Mouse (Mus musculus): ENCODE results near the gene Megf6. TPM values are rescaled to one million over a fixed set of nuclear protein-coding genes. Genes with fewer than 3 reads are reported as not detected.

Gene Megf6
- polyA plus RNA-seq, 1 experiment from 2014 or later, result 12.7 TPM

DNA sequence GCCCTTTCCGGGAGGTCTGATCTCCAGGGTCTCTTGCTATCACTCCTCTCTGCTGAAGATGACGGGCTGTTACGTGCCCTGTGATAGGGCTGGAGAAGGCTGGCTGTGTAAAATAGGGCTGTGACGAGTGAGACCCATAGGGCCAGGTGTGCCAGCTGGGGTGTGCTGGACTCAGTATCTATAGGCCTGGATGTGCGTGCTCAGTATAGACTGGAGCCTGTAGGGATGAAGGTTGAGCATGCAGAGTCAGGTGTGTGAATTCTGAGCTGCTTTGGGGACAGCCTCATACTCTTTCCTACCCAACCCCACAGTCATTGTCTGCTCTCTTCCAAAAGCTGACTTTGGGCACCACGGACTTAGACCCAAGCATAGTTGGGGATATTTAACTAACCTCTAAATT is 27.4 kb downstream of the Megf6 start:
- no peak overlapping the region for H3K9ac ChIP-seq (ENCODE audit: low read depth, low read length)
- H3K4me3 ChIP-seq (ENCODE audit: low read length), result no peak overlapping the region
- no peaks in the 10 kb centered on the region for H3K27me3 ChIP-seq (ENCODE audit: control insufficient read depth, insufficient read depth, low read length)
- peaks cover 7% of the 10 kb centered on the region for H3K9me3 ChIP-seq (ENCODE audit: control insufficient read depth, low read length)
- 69% methylated on average over 6 of the region's 6 CpGs for WGBS
- H3K4me1 ChIP-seq (ENCODE audit: control insufficient read depth, insufficient read depth, low read length), result peaks cover 6% of the 10 kb centered on the region
- no peaks in the 10 kb centered on the region for H3K36me3 ChIP-seq (ENCODE audit: control insufficient read depth, insufficient read depth, low read length)
- H3K4me2 ChIP-seq (replicated peaks; ENCODE audit: low read depth, low read length), result no peak overlapping the region
- no peak for ATAC-seq (ENCODE audit: low FRiP score, low TSS enrichment)
- no peak overlapping the region for H3K27ac ChIP-seq (ENCODE audit: low read depth, low read length)

DNA sequence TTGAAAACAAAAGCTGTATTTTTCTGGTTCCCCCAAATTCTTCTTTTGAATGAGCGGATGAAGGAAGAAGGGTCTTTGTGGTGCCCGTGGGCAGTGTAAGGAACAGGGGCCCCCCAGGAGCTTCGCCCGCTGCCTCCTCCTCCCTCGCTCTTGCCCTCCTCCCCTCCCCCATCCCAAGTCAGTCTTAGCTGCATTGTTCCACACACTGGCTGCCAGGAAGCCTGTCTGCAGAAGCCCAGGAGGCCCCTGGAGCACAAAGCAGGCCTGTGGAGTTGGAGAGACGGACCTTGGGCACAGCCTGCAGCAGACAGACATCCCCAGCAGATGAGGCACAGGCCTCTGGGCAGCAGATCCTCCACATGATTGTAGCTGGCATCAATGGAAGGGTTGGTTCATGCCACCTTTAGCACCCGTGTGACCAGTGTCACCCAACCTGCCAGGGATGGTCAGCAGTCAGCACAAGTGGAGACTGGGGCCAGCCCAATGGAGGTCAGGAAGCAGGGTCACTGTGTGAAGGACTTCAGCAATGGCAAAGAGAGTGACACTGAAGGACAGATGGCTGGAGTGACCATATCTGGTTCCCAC is 27.9 kb downstream of the Megf6 start:
- Histone ChIP-seq H3K27me3 (ENCODE audit: control insufficient read depth, insufficient read depth, low read length) (no peaks in the 10 kb centered on the region), H3K4me2 (replicated peaks; ENCODE audit: low read depth, low read length) (no peak overlapping the region), H3K9me3 (ENCODE audit: control insufficient read depth, low read length) (peaks cover 7% of the 10 kb centered on the region), H3K9ac (ENCODE audit: low read depth, low read length) (no peak overlapping the region), H3K36me3 (ENCODE audit: control insufficient read depth, insufficient read depth, low read length) (no peaks in the 10 kb centered on the region), H3K4me1 (ENCODE audit: control insufficient read depth, insufficient read depth, low read length) (peaks cover 6% of the 10 kb centered on the region), H3K4me3 (ENCODE audit: low read length) (no peak overlapping the region), H3K27ac (ENCODE audit: low read depth, low read length) (no peak overlapping the region)
- 70% methylated on average over 7 of the region's 7 CpGs for WGBS
- no peak for ATAC-seq (ENCODE audit: low FRiP score, low TSS enrichment)

DNA sequence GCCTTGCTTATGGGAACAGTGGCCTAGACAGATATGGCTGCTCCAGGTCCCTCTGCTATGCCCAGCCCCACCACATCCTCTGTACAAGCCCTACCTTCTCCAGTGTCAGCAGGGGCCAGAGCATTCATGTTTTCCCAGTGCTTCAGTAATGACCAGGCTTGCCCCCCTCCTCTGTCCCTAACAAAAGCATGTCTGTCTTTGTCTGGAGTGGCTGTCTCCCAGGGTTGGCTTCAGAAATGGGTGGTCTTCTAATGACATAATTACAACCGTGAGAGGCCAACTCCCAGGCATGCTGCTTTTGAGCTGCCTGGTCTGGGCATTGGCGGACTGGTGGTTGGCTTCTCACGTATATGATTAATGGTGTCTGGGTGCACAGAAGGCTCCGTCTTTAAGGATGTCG is 31.0 kb downstream of the Megf6 start:
- H3K4me2 ChIP-seq (replicated peaks; ENCODE audit: low read depth, low read length), result no peak overlapping the region
- H3K36me3 ChIP-seq (ENCODE audit: control insufficient read depth, insufficient read depth, low read length), result no peaks in the 10 kb centered on the region
- ATAC-seq (ENCODE audit: low FRiP score, low TSS enrichment), result no peak
- no peak overlapping the region for H3K4me3 ChIP-seq (ENCODE audit: low read length)
- no peak overlapping the region for H3K27ac ChIP-seq (ENCODE audit: low read depth, low read length)
- peaks cover 6% of the 10 kb centered on the region for H3K4me1 ChIP-seq (ENCODE audit: control insufficient read depth, insufficient read depth, low read length)
- H3K9me3 ChIP-seq (ENCODE audit: control insufficient read depth, low read length), result no peaks in the 10 kb centered on the region
- WGBS, result 62% methylated on average over 5 of the region's 5 CpGs
- no peak overlapping the region for H3K9ac ChIP-seq (ENCODE audit: low read depth, low read length)
- no peaks in the 10 kb centered on the region for H3K27me3 ChIP-seq (ENCODE audit: control insufficient read depth, insufficient read depth, low read length)

DNA sequence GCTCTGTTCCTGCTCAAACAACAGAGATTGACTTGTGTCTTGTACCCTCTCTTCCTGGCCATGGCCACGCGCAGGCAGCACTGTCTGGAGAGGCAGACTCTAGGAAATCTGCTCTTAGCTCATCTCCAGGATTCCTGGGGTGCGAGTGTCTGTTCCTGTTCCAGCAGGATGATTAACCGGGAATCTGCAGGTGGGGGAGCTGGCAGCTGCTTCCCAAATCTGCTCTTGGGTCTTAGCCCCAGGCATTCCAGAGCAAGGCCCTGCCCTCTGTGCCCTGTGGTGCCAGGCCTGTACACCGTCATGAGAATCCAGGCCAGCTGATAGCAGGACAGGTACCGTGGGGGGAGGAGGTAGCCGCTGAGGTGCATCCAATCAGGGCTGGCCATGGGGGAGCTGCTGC is 34.0 kb downstream of the Megf6 start:
- H3K36me3 ChIP-seq (ENCODE audit: control insufficient read depth, insufficient read depth, low read length), result no peaks in the 10 kb centered on the region
- no peak overlapping the region for H3K9ac ChIP-seq (ENCODE audit: low read depth, low read length)
- no peaks in the 10 kb centered on the region for H3K9me3 ChIP-seq (ENCODE audit: control insufficient read depth, low read length)
- H3K27me3 ChIP-seq (ENCODE audit: control insufficient read depth, insufficient read depth, low read length), result no peaks in the 10 kb centered on the region
- 74% methylated on average over 7 of the region's 7 CpGs for WGBS
- H3K4me2 ChIP-seq (replicated peaks; ENCODE audit: low read depth, low read length), result no peak overlapping the region
- ATAC-seq (ENCODE audit: low FRiP score, low TSS enrichment), result no peak
- H3K4me3 ChIP-seq (ENCODE audit: low read length), result no peak overlapping the region
- no peak overlapping the region for H3K27ac ChIP-seq (ENCODE audit: low read depth, low read length)
- 0 out of 2 replicates have a peak, but pooled peaks cover 3% of the 10 kb centered on the region for H3K4me1 ChIP-seq (ENCODE audit: control insufficient read depth, insufficient read depth, low read length)

DNA sequence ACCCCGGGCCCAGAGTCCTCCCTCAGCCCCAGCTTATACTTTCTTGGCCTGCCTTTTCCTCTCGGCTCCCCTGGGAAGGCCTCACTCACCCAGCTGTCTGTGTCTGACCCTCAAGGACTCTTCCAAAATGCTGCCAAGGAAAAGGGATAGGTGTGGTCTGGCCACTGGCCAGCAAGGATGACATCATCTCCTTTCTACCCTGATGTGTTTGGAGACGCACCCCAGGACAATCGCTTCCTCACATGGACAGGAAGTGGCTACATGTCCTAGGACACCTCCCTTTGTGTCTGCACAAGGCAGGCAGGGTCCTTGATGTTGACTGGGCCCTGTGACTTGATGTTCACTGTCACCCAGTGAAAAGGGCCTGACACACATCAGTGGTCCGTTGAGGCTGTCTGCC is 34.9 kb downstream of the Megf6 start:
- H3K9ac ChIP-seq (ENCODE audit: low read depth, low read length), result no peak overlapping the region

DNA sequence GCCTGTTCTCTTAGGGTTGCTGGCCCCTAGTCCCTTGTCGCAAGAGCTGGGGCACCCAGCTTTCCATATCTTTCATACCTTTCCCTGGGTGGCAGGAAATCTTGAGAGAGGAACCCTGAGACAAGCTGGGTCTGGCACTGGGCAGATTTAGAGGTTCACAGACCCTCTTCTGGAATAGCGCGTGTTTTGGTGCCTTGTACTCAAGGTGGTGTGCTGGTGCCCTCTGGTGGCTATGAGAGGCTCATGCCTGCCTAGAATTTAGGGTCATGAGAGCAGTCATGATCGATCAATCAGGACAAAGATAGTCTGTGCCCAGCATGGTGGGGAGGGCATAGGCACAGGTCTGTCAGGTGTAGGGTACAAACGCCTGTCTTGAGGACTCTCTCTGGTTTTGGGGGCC is 36.7 kb downstream of the Megf6 start:
- Histone ChIP-seq H3K27ac (ENCODE audit: low read depth, low read length) (no peak overlapping the region), H3K9me3 (ENCODE audit: control insufficient read depth, low read length) (no peaks in the 10 kb centered on the region), H3K36me3 (ENCODE audit: control insufficient read depth, insufficient read depth, low read length) (no peaks in the 10 kb centered on the region), H3K27me3 (ENCODE audit: control insufficient read depth, insufficient read depth, low read length) (no peaks in the 10 kb centered on the region), H3K9ac (ENCODE audit: low read depth, low read length) (no peak overlapping the region), H3K4me2 (replicated peaks; ENCODE audit: low read depth, low read length) (no peak overlapping the region), H3K4me1 (ENCODE audit: control insufficient read depth, insufficient read depth, low read length) (peaks cover 6% of the 10 kb centered on the region; the same call in 1 of the 2 replicates), H3K4me3 (ENCODE audit: low read length) (no peak overlapping the region)
- 0 out of 2 replicates have a peak, but pooled peaks have one; percentile 39 for ATAC-seq (ENCODE audit: low FRiP score, low TSS enrichment)
- 16% methylated on average over 5 of the region's 5 CpGs for WGBS

More for the DNA sequence above, 34.9 kb downstream of the Megf6 start:
- Histone ChIP-seq H3K4me3 (ENCODE audit: low read length) (no peak overlapping the region), H3K27ac (ENCODE audit: low read depth, low read length) (no peak overlapping the region), H3K4me2 (replicated peaks; ENCODE audit: low read depth, low read length) (no peak overlapping the region), H3K4me1 (ENCODE audit: control insufficient read depth, insufficient read depth, low read length) (peaks cover 6% of the 10 kb centered on the region; the same call in 1 of the 2 replicates), H3K9me3 (ENCODE audit: control insufficient read depth, low read length) (no peaks in the 10 kb centered on the region), H3K36me3 (ENCODE audit: control insufficient read depth, insufficient read depth, low read length) (no peaks in the 10 kb centered on the region), H3K27me3 (ENCODE audit: control insufficient read depth, insufficient read depth, low read length) (no peaks in the 10 kb centered on the region)
- no peak for ATAC-seq (ENCODE audit: low FRiP score, low TSS enrichment)
- WGBS, result 75% methylated on average over 5 of the region's 5 CpGs

DNA sequence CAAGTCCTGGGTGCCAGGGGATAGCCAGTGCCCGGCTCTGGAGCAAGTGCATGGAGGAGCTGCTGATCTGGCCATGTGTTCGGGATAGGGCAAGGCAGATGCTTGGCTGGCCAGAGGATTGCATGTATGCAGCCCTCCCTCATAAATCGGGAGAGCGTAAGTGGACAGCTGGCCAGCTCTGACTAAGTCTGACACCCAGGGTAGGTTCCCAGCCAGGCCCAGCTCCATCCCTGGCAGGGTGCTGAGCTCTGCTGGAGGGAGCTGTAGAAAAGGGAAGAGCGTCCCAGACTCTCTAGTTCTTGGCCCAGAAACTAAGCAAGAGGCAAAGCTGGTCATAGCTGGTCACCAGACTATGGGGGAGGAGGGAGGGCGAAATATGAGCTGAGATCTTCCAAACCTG is 38.5 kb downstream of the Megf6 start:
- Histone ChIP-seq H3K4me1 (ENCODE audit: control insufficient read depth, insufficient read depth, low read length) (peaks cover 6% of the 10 kb centered on the region; the same call in 1 of the 2 replicates), H3K27me3 (ENCODE audit: control insufficient read depth, insufficient read depth, low read length) (no peaks in the 10 kb centered on the region), H3K9me3 (ENCODE audit: control insufficient read depth, low read length) (no peaks in the 10 kb centered on the region), H3K4me3 (ENCODE audit: low read length) (no peak overlapping the region), H3K4me2 (replicated peaks; ENCODE audit: low read depth, low read length) (no peak overlapping the region), H3K9ac (ENCODE audit: low read depth, low read length) (no peak overlapping the region), H3K36me3 (ENCODE audit: control insufficient read depth, insufficient read depth, low read length) (no peaks in the 10 kb centered on the region), H3K27ac (ENCODE audit: low read depth, low read length) (no peak overlapping the region)
- no peak for ATAC-seq (ENCODE audit: low FRiP score, low TSS enrichment)
- WGBS, result 59% methylated on average over 6 of the region's 6 CpGs

DNA sequence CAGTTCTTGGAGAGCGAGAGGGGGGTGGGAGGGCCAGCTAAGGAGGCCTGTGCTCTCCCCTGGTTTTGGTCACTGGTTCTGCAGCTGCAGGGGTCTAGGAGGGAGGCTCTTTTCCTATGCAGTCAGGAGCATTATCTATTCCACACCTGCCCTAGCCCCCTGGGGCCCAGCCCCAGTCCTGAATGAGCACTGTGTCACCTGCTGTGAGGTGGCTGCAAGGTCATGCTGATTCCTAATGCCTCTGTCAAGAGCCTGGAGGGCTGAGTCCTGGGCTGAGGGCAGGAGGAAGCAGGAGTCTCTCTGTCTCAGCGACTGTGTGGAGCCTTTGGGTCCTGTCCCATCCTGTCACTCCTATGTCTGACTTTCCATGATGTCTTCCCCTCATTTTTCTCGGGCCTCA is 39.3 kb downstream of the Megf6 start:
- Histone ChIP-seq H3K4me3 (ENCODE audit: low read length) (no peak overlapping the region), H3K36me3 (ENCODE audit: control insufficient read depth, insufficient read depth, low read length) (no peaks in the 10 kb centered on the region), H3K9ac (ENCODE audit: low read depth, low read length) (no peak overlapping the region), H3K9me3 (ENCODE audit: control insufficient read depth, low read length) (no peaks in the 10 kb centered on the region), H3K4me2 (replicated peaks; ENCODE audit: low read depth, low read length) (no peak overlapping the region), H3K27me3 (ENCODE audit: control insufficient read depth, insufficient read depth, low read length) (no peaks in the 10 kb centered on the region), H3K27ac (ENCODE audit: low read depth, low read length) (no peak overlapping the region), H3K4me1 (ENCODE audit: control insufficient read depth, insufficient read depth, low read length) (peaks cover 6% of the 10 kb centered on the region; the same call in 1 of the 2 replicates)
- no peak for ATAC-seq (ENCODE audit: low FRiP score, low TSS enrichment)
- WGBS, result 20% methylated on average over 3 of the region's 3 CpGs

DNA sequence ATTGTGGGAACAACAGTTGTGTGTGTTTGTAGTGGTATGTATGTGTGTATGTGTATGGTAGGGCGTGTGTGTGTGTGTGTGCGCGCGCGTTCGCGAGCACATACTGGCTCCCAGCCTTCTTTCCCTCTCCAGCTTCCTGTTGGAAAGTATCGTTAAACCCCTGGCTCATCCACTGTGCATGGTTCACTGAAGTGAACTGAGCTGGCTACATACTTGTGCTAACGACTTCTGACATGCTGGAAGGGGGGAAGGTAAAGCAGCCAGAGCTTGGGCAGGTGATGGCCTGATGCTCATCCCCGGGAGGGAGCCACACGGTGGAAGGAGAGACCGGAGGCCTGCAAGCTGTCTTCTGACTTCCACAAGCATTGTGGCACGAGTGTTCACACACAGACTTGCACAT is 40.9 kb downstream of the Megf6 start:
- Histone ChIP-seq H3K27ac (ENCODE audit: low read depth, low read length) (no peak overlapping the region), H3K9ac (ENCODE audit: low read depth, low read length) (no peak overlapping the region), H3K4me1 (ENCODE audit: control insufficient read depth, insufficient read depth, low read length) (peaks cover 6% of the 10 kb centered on the region; the same call in 1 of the 2 replicates), H3K36me3 (ENCODE audit: control insufficient read depth, insufficient read depth, low read length) (no peaks in the 10 kb centered on the region), H3K9me3 (ENCODE audit: control insufficient read depth, low read length) (no peaks in the 10 kb centered on the region), H3K27me3 (ENCODE audit: control insufficient read depth, insufficient read depth, low read length) (no peaks in the 10 kb centered on the region), H3K4me3 (ENCODE audit: low read length) (no peak overlapping the region), H3K4me2 (replicated peaks; ENCODE audit: low read depth, low read length) (no peak overlapping the region)
- WGBS, result 75% methylated on average over 13 of the region's 13 CpGs
- ATAC-seq (ENCODE audit: low FRiP score, low TSS enrichment), result no peak
